Mouse (Mus musculus) CH12F3 (cell line): ENCODE data around the gene Igfl3.

Experiments used
- in situ Hi-C: fragments of 300-500 bp; cut with MboI; formaldehyde crosslinking; loops from 2 replicates; pipeline ENCODE4 v1.14.3; 2020; ENCODE audit warnings: low sequenced_read_pairs

Igfl3 gene

DNA sequence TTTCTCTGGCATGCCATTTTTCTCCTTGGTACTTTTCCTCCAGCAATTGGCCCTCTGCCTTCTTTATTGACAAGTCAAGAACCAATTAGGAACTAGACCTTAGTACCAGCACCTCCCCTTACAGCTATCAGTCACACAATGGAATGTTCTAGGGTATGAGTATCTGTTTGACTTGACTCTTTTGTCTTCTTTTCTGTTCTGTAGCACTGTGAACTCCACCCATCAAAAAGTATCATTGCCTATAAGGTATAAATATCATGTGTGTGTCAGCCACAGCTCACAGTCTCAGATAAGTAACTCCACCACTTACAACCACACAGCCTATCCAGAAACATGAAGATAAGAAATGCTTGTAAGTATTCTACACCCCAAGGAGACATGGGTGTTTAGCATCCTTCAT lies at the start of gene Igfl3:
TSS of gene Igfl3 (plus strand) at position 301 of the 400 bp plus-strand sequence.
- in situ Hi-C loops, result no loop called here

DNA sequence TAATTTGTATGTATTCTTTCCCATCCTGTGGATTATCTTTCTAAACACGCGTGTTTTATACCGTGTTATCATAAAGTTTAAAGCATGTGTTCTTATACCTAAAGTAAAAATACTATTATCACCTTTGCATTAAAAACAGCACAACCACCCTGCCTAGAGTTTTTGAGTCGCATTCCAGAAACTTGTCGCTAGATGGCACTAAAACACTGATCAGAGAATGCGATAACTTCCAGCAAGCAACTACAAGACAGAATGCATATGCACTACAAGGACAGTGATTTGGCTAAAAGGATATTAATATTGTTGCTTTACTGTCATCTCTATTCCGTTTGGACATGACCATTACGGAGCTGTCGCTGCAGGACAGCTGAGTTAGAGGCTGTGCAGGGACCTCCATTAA lies 34.6 kb downstream of the Igfl3 start:
- in situ Hi-C loops, result no loop called here

DNA sequence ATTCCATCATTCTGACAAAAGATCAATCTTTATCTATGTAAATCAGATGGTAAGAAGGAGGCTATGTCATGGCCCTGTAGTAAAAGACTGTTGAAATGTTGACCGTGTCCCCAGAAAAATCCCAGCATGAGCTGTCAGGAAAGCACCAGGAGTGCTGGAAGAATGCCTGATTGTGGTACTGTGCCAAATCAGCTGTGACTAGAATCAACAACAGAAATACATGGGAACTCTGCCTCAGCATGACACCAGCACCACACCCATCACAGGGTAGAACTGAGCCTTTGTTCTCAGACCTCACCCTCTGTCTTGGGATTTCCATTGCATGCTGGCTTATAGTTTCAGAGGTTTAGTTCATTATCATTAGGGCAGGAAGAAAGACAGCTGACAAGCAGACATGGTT lies 38.4 kb downstream of the Igfl3 start:
- in situ Hi-C loops, result no loop called here
